Mouse (Mus musculus): ENCODE results near the gene Crlf1.

Gene Crlf1

DNA sequence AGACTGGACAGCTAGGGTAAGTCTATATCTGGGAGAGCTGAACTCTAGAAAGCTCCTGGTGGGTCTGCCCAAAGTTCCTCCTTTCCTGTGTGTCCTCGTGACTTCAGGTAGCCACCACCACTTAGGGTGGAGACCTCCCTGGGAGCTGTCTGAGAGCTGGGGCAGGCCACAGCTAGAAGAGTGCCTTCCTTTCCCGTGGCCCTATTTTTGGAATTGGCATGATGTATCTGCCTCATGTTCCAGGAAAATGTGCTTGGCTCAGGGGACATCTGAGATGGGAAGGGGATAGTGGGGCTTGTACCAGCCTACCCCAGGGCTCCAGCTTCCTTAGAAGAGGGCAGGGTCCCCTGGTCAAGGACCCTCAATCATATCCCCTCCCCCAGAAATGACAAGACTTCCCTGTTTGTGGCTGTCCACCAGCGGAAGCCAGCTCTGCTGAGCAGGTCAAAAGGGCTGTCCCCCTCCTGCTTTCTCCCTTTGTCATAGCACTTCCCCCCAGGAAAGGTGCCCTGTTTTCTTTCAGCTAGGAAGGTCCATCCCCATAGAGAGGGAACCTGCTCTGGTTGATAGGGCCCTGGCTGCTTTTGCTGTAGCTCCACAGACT lies 58.7 kb downstream of the Crlf1 start:
- DNase-seq (ENCODE audit: low spot score) = no peak

DNA sequence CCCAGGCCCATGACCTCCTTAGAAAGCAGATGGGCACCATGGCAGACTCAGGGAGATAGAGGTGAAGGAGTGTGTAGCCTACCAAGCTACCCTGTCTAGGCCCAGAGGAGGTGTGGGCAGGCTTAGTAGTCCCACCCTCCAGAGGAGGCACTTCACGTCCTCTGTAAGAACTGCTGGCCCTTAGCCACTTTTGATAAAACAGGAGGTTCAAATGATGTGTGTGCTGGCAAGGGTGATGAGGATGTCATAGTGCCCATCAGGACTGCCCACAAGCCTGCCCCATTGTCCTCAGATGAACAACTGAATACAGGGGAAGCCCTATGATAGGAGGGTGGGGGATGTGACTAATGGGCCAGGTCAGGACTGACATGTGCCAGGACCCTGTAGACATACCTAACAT lies 59.9 kb downstream of the Crlf1 start:
- DNase-seq (ENCODE audit: low spot score) = no peak

Measured in embryo, embryonic 10 days (tissue).